Mouse (Mus musculus) stomach, embryonic 16.5 days (tissue): ENCODE measurements around the gene Pld5. TPM values are rescaled to one million over a fixed set of nuclear protein-coding genes. Genes with fewer than 3 reads are reported as not detected.
"Not testable (repeated sequence)": the region's sequence is repeated elsewhere in the genome, so short reads cannot be mapped to it uniquely, and the experiment has no call there.

Source experiments
- ATAC-seq: fragments of 200-750 bp; cut with Nextera tagmentation; 2 replicates; pipeline ENCODE4 v1.8.0; 2017; ENCODE audit warnings: moderate number of reproducible peaks, moderate TSS enrichment; ENCODE audit not compliant: insufficient read depth, low FRiP score
- H3K27ac ChIP-seq: fragments of 300-500 bp; sonication (generic); 2 replicates; pipeline ENCODE4 v1.5.1; 2014; ENCODE audit warnings: low read length
- H3K27me3 ChIP-seq: fragments of 300-500 bp; sonication (generic); 2 replicates; pipeline ENCODE4 v1.6.1; 2014; ENCODE audit warnings: low read length, control low read depth, mixed read lengths; ENCODE audit not compliant: control insufficient read depth, insufficient read depth
- H3K36me3 ChIP-seq: fragments of 300-500 bp; sonication (generic); 2 replicates; pipeline ENCODE4 v1.6.1; 2014; ENCODE audit warnings: low read length; ENCODE audit not compliant: control insufficient read depth, insufficient read depth
- H3K4me1 ChIP-seq: fragments of 300-500 bp; sonication (generic); 2 replicates; pipeline ENCODE4 v1.6.1; 2014; ENCODE audit warnings: low read length, control low read depth, mixed read lengths; ENCODE audit not compliant: control insufficient read depth, insufficient read depth
- H3K4me2 ChIP-seq: fragments of 300-500 bp; sonication (generic); 2 replicates; pipeline ENCODE4 v1.6.1; 2014; ENCODE audit warnings: low read depth, low read length, mixed read lengths
- H3K4me3 ChIP-seq: fragments of 300-500 bp; sonication (generic); replicated peaks from 2 replicates; pipeline ENCODE4 v1.5.1; 2014; ENCODE audit warnings: mild to moderate bottlenecking, low read length
- H3K9ac ChIP-seq: fragments of 300-500 bp; sonication (generic); 2 replicates; pipeline ENCODE4 v1.6.1; 2014; ENCODE audit warnings: low read length
- H3K9me3 ChIP-seq: fragments of 300-500 bp; sonication (generic); replicated peaks from 2 replicates; pipeline ENCODE4 v1.6.1; 2016; ENCODE audit warnings: low read length, control low read depth; ENCODE audit not compliant: control insufficient read depth
- WGBS: fragments of 180-500 bp; shearing (Covaris S2); extraction: QIAGEN DNeasy Blood & Tissue Kit; methylation state at CpG from one replicate; pipeline ENCODE4 v1.1.7; 2014; 5-methylcytosine and 5-hydroxymethylcytosine counted together
- polyA plus RNA-seq: library from polyadenylated mRNA; unstranded; fragments of >200 nt; fragmentation: Nextera tagmentation; extraction: Ambion mirVana; gene quantifications from 2 replicates; pipeline ENCODE4 v1.2.1, GENCODE M21; 2015

Gene Pld5
- polyA plus RNA-seq, 1 experiment from 2014 or later: 0.52 TPM

GRCm38 (mm10) chr1:176011535-176011934, 263.6 kb downstream of the Pld5 start:
- H3K9ac ChIP-seq: no peak overlapping the region
- no peak overlapping the region for H3K27ac ChIP-seq
- H3K9me3 ChIP-seq: no peaks in the 10 kb centered on the region
- H3K4me2 ChIP-seq: no peak overlapping the region
- H3K4me1 ChIP-seq: no peaks in the 10 kb centered on the region
- no peak overlapping the region for H3K4me3 ChIP-seq
- no peak for ATAC-seq
- H3K27me3 ChIP-seq: no peaks in the 10 kb centered on the region
- H3K36me3 ChIP-seq: no peaks in the 10 kb centered on the region

- Histone ChIP-seq H3K27ac (no peak overlapping the region), H3K9ac (no peak overlapping the region), H3K4me3 (no peak overlapping the region), H3K36me3 (no peaks in the 10 kb centered on the region), H3K9me3 (no peaks in the 10 kb centered on the region), H3K4me2 (no peak overlapping the region), H3K4me1 (no peaks in the 10 kb centered on the region), H3K27me3 (no peaks in the 10 kb centered on the region)
- ATAC-seq: no peak
Measured at GRCm38 (mm10) chr1:176011072-176011471, 264.0 kb downstream of the Pld5 start.

- ATAC-seq: no peak
- no peak overlapping the region for H3K4me2 ChIP-seq
- H3K4me3 ChIP-seq: no peak overlapping the region
- H3K9me3 ChIP-seq: no peaks in the 10 kb centered on the region
- no peaks in the 10 kb centered on the region for H3K27me3 ChIP-seq
- 82% methylated on average over 2 of the region's 2 CpGs for WGBS
- H3K36me3 ChIP-seq: no peaks in the 10 kb centered on the region
- no peak overlapping the region for H3K27ac ChIP-seq
- H3K9ac ChIP-seq: no peak overlapping the region
- H3K4me1 ChIP-seq: no peaks in the 10 kb centered on the region
Measured at GRCm38 (mm10) chr1:176008411-176008810, 266.7 kb downstream of the Pld5 start.

- Histone ChIP-seq H3K9me3 (no peaks in the 10 kb centered on the region), H3K4me2 (no peak overlapping the region), H3K4me3 (no peak overlapping the region), H3K4me1 (no peaks in the 10 kb centered on the region), H3K27ac (no peak overlapping the region), H3K9ac (no peak overlapping the region), H3K27me3 (no peaks in the 10 kb centered on the region), H3K36me3 (no peaks in the 10 kb centered on the region)
- 38% methylated on average over 5 of the region's 5 CpGs for WGBS
- ATAC-seq: no peak
Measured at GRCm38 (mm10) chr1:176000599-176000998, 274.5 kb downstream of the Pld5 start.

- H3K9ac ChIP-seq: no peak overlapping the region
- ATAC-seq: no peak
- H3K9me3 ChIP-seq: no peaks in the 10 kb centered on the region
- H3K4me2 ChIP-seq: no peak overlapping the region
- H3K27me3 ChIP-seq: no peaks in the 10 kb centered on the region
- H3K4me1 ChIP-seq: no peaks in the 10 kb centered on the region
- no peaks in the 10 kb centered on the region for H3K36me3 ChIP-seq
- WGBS: 70% methylated on average over 7 of the region's 7 CpGs
- H3K4me3 ChIP-seq: no peak overlapping the region
- H3K27ac ChIP-seq: no peak overlapping the region
Measured at GRCm38 (mm10) chr1:175997076-175997651, 277.9 kb downstream of the Pld5 start.

GRCm38 (mm10) chr1:175988912-175989311, 286.2 kb downstream of the Pld5 start:
- no peak overlapping the region for H3K4me2 ChIP-seq
- H3K4me3 ChIP-seq: no peak overlapping the region
- H3K9ac ChIP-seq: no peak overlapping the region
- no peaks in the 10 kb centered on the region for H3K9me3 ChIP-seq
- no peak overlapping the region for H3K27ac ChIP-seq
- H3K4me1 ChIP-seq: no peaks in the 10 kb centered on the region
- no peak for ATAC-seq
- H3K27me3 ChIP-seq: no peaks in the 10 kb centered on the region
- WGBS: 61% methylated on average over 4 of the region's 4 CpGs
- H3K36me3 ChIP-seq: no peaks in the 10 kb centered on the region

GRCm38 (mm10) chr1:175988448-175988847, 286.7 kb downstream of the Pld5 start:
- Histone ChIP-seq H3K4me1 (no peaks in the 10 kb centered on the region), H3K4me2 (no peak overlapping the region), H3K27ac (no peak overlapping the region), H3K27me3 (no peaks in the 10 kb centered on the region), H3K36me3 (no peaks in the 10 kb centered on the region), H3K4me3 (no peak overlapping the region), H3K9me3 (no peaks in the 10 kb centered on the region), H3K9ac (no peak overlapping the region)
- no peak for ATAC-seq
- 92% methylated on average over 5 of the region's 5 CpGs for WGBS

- not testable (repeated sequence) for ATAC-seq, H3K27ac ChIP-seq
- WGBS: 88% methylated on average over 7 of the region's 7 CpGs
Measured at GRCm38 (mm10) chr1:175979014-175979413, 296.1 kb downstream of the Pld5 start, which contains the start of gene Rbm8a2. Gene Rbm8a2 (minus strand): TSS chr1:175979114.

GRCm38 (mm10) chr1:175970710-175971109, 304.4 kb downstream of the Pld5 start:
- no peaks in the 10 kb centered on the region for H3K4me1 ChIP-seq
- no peaks in the 10 kb centered on the region for H3K27me3 ChIP-seq
- ATAC-seq: no peak
- H3K9me3 ChIP-seq: no peaks in the 10 kb centered on the region
- H3K9ac ChIP-seq: no peak overlapping the region
- no peak overlapping the region for H3K27ac ChIP-seq
- H3K4me2 ChIP-seq: no peak overlapping the region
- 80% methylated on average over 5 of the region's 5 CpGs for WGBS
- no peak overlapping the region for H3K4me3 ChIP-seq
- no peaks in the 10 kb centered on the region for H3K36me3 ChIP-seq

More at GRCm38 (mm10) chr1:175979014-175979413, 296.1 kb downstream of the Pld5 start, which contains the start of gene Rbm8a2:
- not testable (repeated sequence) for H3K9ac ChIP-seq, H3K36me3 ChIP-seq, H3K9me3 ChIP-seq, H3K4me1 ChIP-seq, H3K27me3 ChIP-seq, H3K4me3 ChIP-seq, H3K4me2 ChIP-seq
